Mouse (Mus musculus): ENCODE results near the gene Wipf3. TPM values are rescaled to one million over a fixed set of nuclear protein-coding genes. Genes with fewer than 3 reads are reported as not detected.

Wipf3 gene
- polyA plus RNA-seq (2015; fragmentation: Illumina TruSeq; extraction: RNeasy Lipid Tissue Mini Kit (QIAGEN cat#74804); ENCODE audit: insufficient read depth, low read depth, low replicate concordance), result 1.7 TPM

GRCm38 (mm10) chr6:54429447-54430194 lies at the start of gene Wipf3:
Wipf3 (plus strand) TSS chr6:54429603.

Other genes with a start within 250 kb of the Wipf3 start
- not detected for gene Prr15, start 103.8 kb upstream of the Wipf3 start, polyA plus RNA-seq (2015; fragmentation: Illumina TruSeq; extraction: RNeasy Lipid Tissue Mini Kit (QIAGEN cat#74804); ENCODE audit: insufficient read depth, low read depth, low replicate concordance)
- gene Scrn1, start 136.9 kb downstream of the Wipf3 start, polyA plus RNA-seq (2015; fragmentation: Illumina TruSeq; extraction: RNeasy Lipid Tissue Mini Kit (QIAGEN cat#74804); ENCODE audit: insufficient read depth, low read depth, low replicate concordance), result 2.5 TPM
- 2.0 TPM for gene Plekha8, start 165.5 kb downstream of the Wipf3 start, polyA plus RNA-seq (2015; fragmentation: Illumina TruSeq; extraction: RNeasy Lipid Tissue Mini Kit (QIAGEN cat#74804); ENCODE audit: insufficient read depth, low read depth, low replicate concordance)
- 4.2 TPM for gene Fkbp14, start 167.7 kb downstream of the Wipf3 start, polyA plus RNA-seq (2015; fragmentation: Illumina TruSeq; extraction: RNeasy Lipid Tissue Mini Kit (QIAGEN cat#74804); ENCODE audit: insufficient read depth, low read depth, low replicate concordance)

Data from pancreas, adult 10 weeks (tissue).